Mouse (Mus musculus) lung, embryonic 16.5 days (tissue): ENCODE measurements around the gene Cep89. TPM values are rescaled to one million over a fixed set of nuclear protein-coding genes. Genes with fewer than 3 reads are reported as not detected.

Source experiments
- ATAC-seq: fragments of 200-750 bp; cut with Nextera tagmentation; 2 replicates; pipeline ENCODE4 v1.8.0; 2017; ENCODE audit warnings: low read depth, mild to moderate bottlenecking, moderate library complexity
- H3K27ac ChIP-seq: fragments of 300-500 bp; sonication (generic); 2 replicates; pipeline ENCODE4 v1.5.1; 2014; ENCODE audit warnings: mild to moderate bottlenecking, control low read depth, low read length
- H3K27me3 ChIP-seq: fragments of 300-500 bp; sonication (generic); 2 replicates; pipeline ENCODE4 v1.6.1; 2014; ENCODE audit warnings: low read depth, low read length, mixed read lengths; ENCODE audit not compliant: control insufficient read depth, insufficient read depth
- H3K36me3 ChIP-seq: fragments of 300-500 bp; sonication (generic); 2 replicates; pipeline ENCODE4 v1.6.1; 2014; ENCODE audit warnings: low read length; ENCODE audit not compliant: control insufficient read depth, insufficient read depth
- H3K4me1 ChIP-seq: fragments of 300-500 bp; sonication (generic); replicated peaks from 2 replicates; pipeline ENCODE4 v1.6.1; 2014; ENCODE audit warnings: low read length, mixed read lengths; ENCODE audit not compliant: control insufficient read depth, insufficient read depth
- H3K4me2 ChIP-seq: fragments of 300-500 bp; sonication (generic); 2 replicates; pipeline ENCODE4 v1.6.1; 2014; ENCODE audit warnings: low read depth, low read length, control low read depth
- H3K4me3 ChIP-seq: fragments of 300-500 bp; sonication (generic); 2 replicates; pipeline ENCODE4 v1.5.1; 2014; ENCODE audit warnings: mild to moderate bottlenecking, low read length, control low read depth
- H3K9ac ChIP-seq: fragments of 300-500 bp; sonication (generic); 2 replicates; pipeline ENCODE4 v1.6.1; 2014; ENCODE audit warnings: low read length, control low read depth
- H3K9me3 ChIP-seq: fragments of 300-500 bp; sonication (generic); 2 replicates; pipeline ENCODE4 v1.6.1; 2016; ENCODE audit warnings: low read length; ENCODE audit not compliant: control insufficient read depth
- WGBS: fragments of 180-500 bp; shearing (Covaris S2); extraction: QIAGEN DNeasy Blood & Tissue Kit; methylation state at CpG from one replicate; pipeline ENCODE4 v1.1.7; 2014; 5-methylcytosine and 5-hydroxymethylcytosine counted together
- polyA plus RNA-seq: library from polyadenylated mRNA; unstranded; fragments of >200 nt; fragmentation: Nextera tagmentation; extraction: Ambion mirVana; gene quantifications from 2 replicates; pipeline ENCODE4 v1.2.1, GENCODE M21; 2015

Cep89 gene
- polyA plus RNA-seq, 1 experiment from 2014 or later = 54.4 TPM

GRCm38 (mm10) chr7:35460971-35461370, 64.1 kb downstream of the Cep89 start:
- Histone ChIP-seq H3K36me3 (no peaks in the 10 kb centered on the region), H3K4me1 (no peaks in the 10 kb centered on the region), H3K4me2 (no peak overlapping the region), H3K4me3 (no peak overlapping the region), H3K9me3 (no peaks in the 10 kb centered on the region), H3K27me3 (no peaks in the 10 kb centered on the region), H3K27ac (no peak overlapping the region), H3K9ac (no peak overlapping the region)
- 65% methylated on average over 4 of the region's 4 CpGs for WGBS
- no peak for ATAC-seq

- Histone ChIP-seq H3K27ac (no peak overlapping the region), H3K9me3 (no peaks in the 10 kb centered on the region), H3K9ac (no peak overlapping the region), H3K36me3 (no peaks in the 10 kb centered on the region), H3K4me2 (no peak overlapping the region), H3K4me1 (no peaks in the 10 kb centered on the region), H3K27me3 (no peaks in the 10 kb centered on the region), H3K4me3 (no peak overlapping the region)
- ATAC-seq = no peak
- 92% methylated on average over 5 of the region's 5 CpGs for WGBS
Observed at GRCm38 (mm10) chr7:35465027-35465426, 68.2 kb downstream of the Cep89 start.

- no peak overlapping the region for H3K4me3 ChIP-seq
- no peak for ATAC-seq
- H3K27me3 ChIP-seq = no peaks in the 10 kb centered on the region
- H3K9me3 ChIP-seq = no peaks in the 10 kb centered on the region
- no peak overlapping the region for H3K9ac ChIP-seq
- H3K27ac ChIP-seq = no peak overlapping the region
- H3K36me3 ChIP-seq = no peaks in the 10 kb centered on the region
- no peak overlapping the region for H3K4me2 ChIP-seq
- 73% methylated on average over 2 of the region's 2 CpGs for WGBS
- no peaks in the 10 kb centered on the region for H3K4me1 ChIP-seq
Observed at GRCm38 (mm10) chr7:35467856-35468255, 71.0 kb downstream of the Cep89 start.

GRCm38 (mm10) chr7:35470794-35471193, 74.0 kb downstream of the Cep89 start:
- 40% methylated on average over 4 of the region's 4 CpGs for WGBS
- Histone ChIP-seq H3K9me3 (no peaks in the 10 kb centered on the region), H3K9ac (no peak overlapping the region), H3K4me2 (no peak overlapping the region), H3K4me3 (no peak overlapping the region), H3K4me1 (no peaks in the 10 kb centered on the region), H3K36me3 (no peaks in the 10 kb centered on the region), H3K27ac (no peak overlapping the region), H3K27me3 (no peaks in the 10 kb centered on the region)
- no peak for ATAC-seq

- Histone ChIP-seq H3K4me1 (no peaks in the 10 kb centered on the region), H3K4me2 (no peak overlapping the region), H3K27ac (no peak overlapping the region), H3K9me3 (no peaks in the 10 kb centered on the region), H3K4me3 (no peak overlapping the region), H3K27me3 (no peaks in the 10 kb centered on the region), H3K9ac (no peak overlapping the region), H3K36me3 (no peaks in the 10 kb centered on the region)
- 25% methylated on average over 2 of the region's 2 CpGs for WGBS
- no peak for ATAC-seq
Observed at GRCm38 (mm10) chr7:35476457-35476856, 79.6 kb downstream of the Cep89 start.

GRCm38 (mm10) chr7:35485126-35485525, 88.3 kb downstream of the Cep89 start:
- 38% methylated on average over 2 of the region's 2 CpGs for WGBS
- Histone ChIP-seq H3K4me1 (no peaks in the 10 kb centered on the region), H3K36me3 (no peaks in the 10 kb centered on the region), H3K27ac (no peak overlapping the region), H3K27me3 (no peaks in the 10 kb centered on the region), H3K4me3 (no peak overlapping the region), H3K9me3 (no peaks in the 10 kb centered on the region), H3K4me2 (no peak overlapping the region), H3K9ac (no peak overlapping the region)
- no peak for ATAC-seq

- Histone ChIP-seq H3K4me3 (no peak overlapping the region), H3K9ac (no peak overlapping the region), H3K4me2 (no peak overlapping the region), H3K27ac (no peak overlapping the region), H3K4me1 (no peaks in the 10 kb centered on the region), H3K9me3 (no peaks in the 10 kb centered on the region), H3K27me3 (no peaks in the 10 kb centered on the region), H3K36me3 (no peaks in the 10 kb centered on the region)
- 80% methylated on average over 8 of the region's 8 CpGs for WGBS
- ATAC-seq = no peak
Observed at GRCm38 (mm10) chr7:35486553-35486952, 89.7 kb downstream of the Cep89 start.

Other genes starting within 250 kb of the Cep89 start
- 5.3 and 6.2 TPM in 2 replicates for gene Slc7a10, start 210.7 kb upstream of the Cep89 start, polyA plus RNA-seq
- 5.9 and 6.7 TPM in 2 replicates for gene Lrp3, start 181.5 kb upstream of the Cep89 start, polyA plus RNA-seq
- gene Gpatch1, start 78.6 kb upstream of the Cep89 start, polyA plus RNA-seq = 15.5 and 16.5 TPM in 2 replicates
- gene Rhpn2, start 62.9 kb upstream of the Cep89 start, polyA plus RNA-seq = 5.9 and 6.6 TPM in 2 replicates
- gene Faap24, start 199 bp upstream of the Cep89 start, polyA plus RNA-seq = 20.0 and 21.0 TPM in 2 replicates
- gene Slc7a9, start 51.8 kb downstream of the Cep89 start, polyA plus RNA-seq = 0.14 and 0.31 TPM in 2 replicates
- 0.15 and 0.33 TPM in 2 replicates for gene Tdrd12, start 140.7 kb downstream of the Cep89 start, polyA plus RNA-seq
- 41.6 and 42.1 TPM in 2 replicates for gene Nudt19, start 159.3 kb downstream of the Cep89 start, polyA plus RNA-seq
- 0.06 and 0.13 TPM in 2 replicates for gene Rgs9bp, start 188.5 kb downstream of the Cep89 start, polyA plus RNA-seq
- 36.2 and 36.3 TPM in 2 replicates for gene Ankrd27, start 189.2 kb downstream of the Cep89 start, polyA plus RNA-seq